Mouse (Mus musculus) thymus, adult 18-20 months (tissue): ENCODE data around the gene Cd5.

Experiments
- DNase-seq, 2 experiments: peaks; one replicate each; pipeline ENCODE4 v3.0.0; 2022; ENCODE audit warnings: mixed read lengths in 2 of 2

Gene Cd5

DNA sequence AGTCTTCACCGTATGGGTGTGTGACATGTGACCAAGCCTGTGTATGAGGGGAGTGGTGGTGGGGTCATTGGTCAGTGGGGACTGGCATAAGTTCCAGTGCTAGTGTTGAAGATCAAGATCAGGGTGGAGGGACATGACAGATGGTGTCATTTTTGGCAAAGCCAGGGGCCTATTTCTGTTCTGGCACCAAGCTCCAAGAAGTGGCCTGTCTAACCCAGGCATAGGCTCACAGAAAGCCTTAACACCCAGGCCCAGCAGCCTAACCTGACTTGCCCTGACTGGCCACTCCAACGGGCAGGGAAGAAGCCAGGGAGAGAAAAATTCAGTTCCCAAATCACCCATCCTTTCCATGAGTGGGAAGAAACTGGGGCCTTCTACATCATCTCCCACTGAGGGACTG is 18.7 kb upstream of the Cd5 start:
- DNase-seq = no peak

DNA sequence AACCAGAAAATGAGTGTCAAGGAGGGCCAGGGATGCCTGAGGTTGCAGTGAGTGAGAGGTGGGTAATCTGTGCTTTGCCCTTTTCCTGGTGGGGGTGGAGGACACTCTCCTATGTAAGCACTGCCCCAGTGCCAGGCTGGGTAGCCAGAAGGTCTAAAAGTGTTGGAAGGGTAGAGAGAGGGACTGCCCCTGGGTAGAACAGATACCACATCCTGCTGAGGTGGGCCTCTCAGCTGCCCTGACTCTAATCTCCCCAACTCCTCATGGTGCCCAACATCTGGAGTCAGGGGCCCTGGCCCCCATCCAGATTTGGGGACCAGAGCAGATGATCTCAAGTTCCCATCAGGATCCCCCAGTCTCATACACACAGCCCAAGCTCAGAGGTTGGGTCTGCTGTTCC is 18.3 kb upstream of the Cd5 start:
- no peak for DNase-seq

- DNase-seq = no peak
Observed at GRCm38 (mm10) chr19:10752646-10753045, 13.8 kb upstream of the Cd5 start.

DNA sequence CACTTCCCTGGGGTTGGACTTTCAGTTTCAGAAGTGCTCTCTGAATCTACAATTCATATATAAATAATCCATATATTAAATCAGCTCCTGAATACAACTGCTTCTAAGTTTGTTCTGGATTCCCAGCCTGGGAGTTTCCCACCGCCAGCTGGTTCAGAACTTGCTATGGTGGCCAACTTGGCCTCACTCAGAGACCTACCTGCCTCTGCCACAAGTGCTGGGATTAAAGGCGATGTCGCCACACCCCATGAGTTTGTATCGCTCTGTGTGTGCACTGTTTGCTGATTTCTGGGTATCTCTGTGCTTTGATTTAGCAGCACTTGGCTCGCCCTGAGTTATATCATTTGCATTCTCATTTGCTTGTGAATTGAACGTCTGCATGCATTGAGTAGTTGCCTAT is 13.3 kb upstream of the Cd5 start:
- no peak for DNase-seq

GRCm38 (mm10) chr19:10751607-10752006 is 12.8 kb upstream of the Cd5 start:
- DNase-seq = peak in 1 of 2 experiments; percentile 62

- DNase-seq = no peak
Observed at GRCm38 (mm10) chr19:10750161-10750560, 11.4 kb upstream of the Cd5 start.

DNA sequence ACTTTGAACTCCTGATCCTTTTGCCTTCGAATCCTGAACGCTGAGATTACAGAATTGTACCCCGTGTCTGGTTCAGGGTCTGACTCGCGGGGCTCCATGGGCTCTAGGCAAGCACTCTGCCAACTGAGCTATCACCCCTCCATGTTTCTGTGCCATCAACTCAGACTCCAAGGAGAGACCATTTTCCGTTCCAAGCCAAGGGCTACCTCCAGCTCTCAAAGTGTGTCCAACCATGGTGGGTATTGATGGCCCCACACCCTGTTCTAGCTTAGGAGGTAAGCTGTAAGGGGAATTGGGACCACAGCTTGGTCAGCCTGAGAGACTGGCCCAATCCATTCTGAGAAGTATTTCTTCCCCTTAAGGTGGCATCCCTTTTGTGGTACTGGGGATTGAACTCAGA is 10.5 kb upstream of the Cd5 start:
- DNase-seq = no peak

DNA sequence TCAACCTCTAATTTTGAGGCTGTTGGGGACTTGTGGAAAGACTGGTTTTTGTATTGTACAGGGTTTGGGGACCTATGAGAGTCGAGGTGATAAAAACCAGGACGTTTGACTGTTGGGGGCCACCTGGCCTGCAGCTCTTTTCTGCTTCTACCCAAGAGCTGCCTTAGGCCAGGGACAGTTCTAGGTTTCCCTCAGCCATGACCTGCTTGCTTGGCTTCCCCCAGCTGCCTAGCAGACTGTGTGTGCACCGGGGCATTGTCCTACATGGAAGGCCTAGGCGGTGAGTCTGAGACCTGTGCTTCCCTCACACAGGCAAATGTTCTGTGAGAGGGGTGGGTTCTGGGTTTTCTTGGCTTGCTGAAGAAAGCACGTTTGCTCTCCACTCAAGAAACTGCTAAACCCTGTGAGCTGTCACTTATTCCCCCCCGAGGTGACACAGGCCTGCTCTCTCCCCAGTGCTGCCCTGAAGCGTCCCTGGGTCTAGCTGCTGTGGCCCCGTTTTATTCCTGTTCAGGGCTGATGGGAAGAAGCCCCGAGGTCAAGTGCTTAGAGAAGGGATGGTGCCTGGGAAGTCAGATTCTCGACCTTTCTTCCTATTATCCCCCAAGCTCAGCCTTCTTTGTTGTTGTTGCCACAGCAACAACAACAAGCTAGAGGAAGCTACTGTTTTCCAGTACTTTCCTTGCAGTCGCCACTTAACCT is 9.8 kb upstream of the Cd5 start:
- DNase-seq = no peak

DNA sequence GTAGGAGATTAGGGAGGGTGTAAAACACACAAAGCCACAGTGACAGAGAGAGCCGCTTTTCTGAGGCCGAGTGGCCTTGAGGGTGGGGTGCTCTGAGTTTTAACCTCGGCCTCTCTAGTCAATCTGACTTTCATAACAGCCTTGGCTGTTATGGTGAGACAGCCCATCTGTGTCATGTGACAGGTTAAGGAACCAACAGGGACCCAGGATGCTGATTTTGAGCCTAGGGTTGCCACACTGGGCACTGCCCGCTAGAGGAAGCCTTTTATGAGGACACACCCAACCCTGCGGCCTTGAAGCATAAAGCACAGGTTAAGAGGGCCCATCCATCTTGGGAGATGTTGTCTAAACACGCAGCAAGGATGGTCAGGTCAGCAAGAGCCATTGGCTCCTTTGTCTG is 8.9 kb upstream of the Cd5 start:
- DNase-seq = no peak

DNA sequence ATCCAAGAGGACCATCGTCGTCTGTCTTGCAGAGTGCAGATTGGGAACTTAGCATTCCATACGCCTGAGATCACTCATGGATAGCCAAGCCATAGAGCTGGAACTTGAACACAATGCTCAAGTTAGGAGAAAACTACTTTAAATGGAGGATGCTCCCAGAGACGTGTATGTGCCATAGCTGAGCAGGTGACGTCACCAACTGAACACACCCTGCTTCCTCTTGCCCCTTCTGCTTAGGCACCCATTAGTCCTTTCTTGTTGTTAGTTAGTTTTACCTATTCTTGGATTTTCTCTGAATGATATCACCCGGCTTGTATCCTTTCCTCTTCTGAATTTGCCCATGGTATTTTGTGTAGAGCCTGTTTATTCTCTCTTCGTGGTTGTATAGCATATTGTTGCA is 8.4 kb upstream of the Cd5 start:
- no peak for DNase-seq

GRCm38 (mm10) chr19:10742565-10742964 is 3.8 kb upstream of the Cd5 start:
- no peak for DNase-seq

DNA sequence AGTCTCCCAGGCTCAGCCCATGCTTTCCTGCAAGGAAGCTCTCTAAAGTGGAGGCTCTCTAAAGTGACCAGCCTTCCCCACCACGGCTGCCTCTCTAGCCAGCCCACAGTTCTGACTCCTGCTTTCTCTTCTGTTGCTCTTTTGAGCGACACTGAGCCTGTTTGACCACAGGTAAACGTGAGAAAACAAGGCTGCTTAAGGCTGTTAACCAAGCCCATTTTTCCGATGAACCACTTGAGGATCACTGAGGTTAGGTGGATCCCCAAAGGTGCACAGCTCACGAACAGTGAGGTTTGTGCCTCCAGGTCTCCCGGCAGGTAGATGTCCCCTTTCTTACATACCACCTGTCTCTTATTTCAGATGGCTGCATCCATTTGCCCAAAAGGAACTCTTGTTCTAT is 3.3 kb upstream of the Cd5 start:
- DNase-seq = no peak

DNA sequence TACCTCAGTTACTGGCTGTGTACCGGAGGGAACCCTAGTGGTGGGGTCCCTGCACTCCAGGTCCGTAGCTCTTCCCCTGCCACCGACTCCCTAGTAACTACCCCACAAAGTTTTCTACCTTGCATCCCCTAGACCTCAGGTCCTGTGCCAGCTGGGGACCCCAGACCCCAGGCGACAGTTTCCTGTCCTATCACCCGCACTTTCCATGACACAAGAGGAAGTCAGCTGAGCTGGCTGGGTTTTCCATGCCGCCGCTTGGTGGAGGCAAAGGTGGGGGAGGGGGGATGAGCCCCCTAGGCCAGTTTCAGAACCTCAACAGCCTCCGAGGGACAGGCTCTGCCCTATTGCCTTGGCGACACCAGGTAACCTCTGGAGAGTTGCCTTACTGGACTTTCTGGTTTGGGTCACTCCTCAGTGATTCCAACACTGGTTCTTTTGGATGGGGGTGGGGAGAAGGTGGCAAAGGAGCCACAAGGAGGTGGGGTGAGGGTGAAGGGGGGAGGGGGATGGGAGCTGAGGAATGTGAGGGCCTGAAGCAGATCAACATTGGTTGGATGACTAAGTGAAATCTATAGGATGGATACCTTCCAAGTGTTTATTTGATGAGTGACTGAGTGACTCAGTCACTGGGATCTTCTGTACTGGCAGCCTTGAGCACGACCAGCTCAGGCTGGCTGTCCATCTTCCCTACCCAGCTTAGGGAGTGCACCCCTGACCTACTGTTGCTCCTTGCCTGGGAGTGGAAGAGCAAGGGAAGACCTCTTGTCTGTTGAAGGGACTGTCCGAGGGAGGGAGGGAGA is 2.0 kb upstream of the Cd5 start:
- DNase-seq = peak; percentile 71 to 83

DNA sequence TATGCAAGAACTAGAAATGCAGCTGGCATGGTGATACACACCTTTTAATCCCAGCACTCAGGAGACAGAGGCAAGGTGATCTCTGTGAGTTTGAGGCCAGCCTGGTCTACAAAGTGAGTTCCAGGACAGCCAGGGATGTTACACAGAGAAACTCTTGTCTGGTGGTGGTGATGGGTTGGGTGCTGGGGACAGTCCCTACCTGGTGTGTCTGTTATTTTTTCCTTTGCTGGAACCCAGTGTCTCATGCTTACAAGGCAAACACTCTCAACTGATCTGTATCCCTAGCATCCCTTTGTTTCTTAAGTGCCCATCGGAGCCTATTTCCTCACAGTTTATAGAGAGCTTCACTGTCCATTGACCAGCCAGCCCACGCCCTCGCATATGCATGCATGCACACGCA is 1.1 kb upstream of the Cd5 start:
- DNase-seq = peak in 1 of 2 experiments; percentile 6

DNA sequence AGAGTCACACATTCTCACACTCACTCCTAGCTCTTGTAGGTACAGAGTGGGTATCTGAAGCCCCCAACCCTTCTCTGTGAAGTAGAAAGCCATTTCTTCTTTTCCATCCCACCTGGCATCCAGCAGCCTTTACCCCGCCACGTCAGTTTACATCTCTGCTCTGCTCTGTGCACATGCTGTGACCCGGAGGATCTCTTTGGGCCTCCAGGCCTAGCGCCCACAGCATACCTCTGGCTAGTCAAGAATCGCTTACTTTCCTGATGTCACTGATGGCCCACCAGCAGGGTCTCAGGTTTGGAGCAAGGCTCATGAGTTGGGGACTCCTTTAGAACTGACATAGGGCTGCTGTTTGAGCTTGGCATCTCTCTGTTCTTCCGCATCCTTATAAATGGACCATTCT is 764 bp downstream of the Cd5 start:
- DNase-seq = no peak

GRCm38 (mm10) chr19:10735861-10736260 is 2.9 kb downstream of the Cd5 start:
- no peak for DNase-seq

- DNase-seq = no peak
Observed at GRCm38 (mm10) chr19:10735061-10735460, 3.7 kb downstream of the Cd5 start.

DNA sequence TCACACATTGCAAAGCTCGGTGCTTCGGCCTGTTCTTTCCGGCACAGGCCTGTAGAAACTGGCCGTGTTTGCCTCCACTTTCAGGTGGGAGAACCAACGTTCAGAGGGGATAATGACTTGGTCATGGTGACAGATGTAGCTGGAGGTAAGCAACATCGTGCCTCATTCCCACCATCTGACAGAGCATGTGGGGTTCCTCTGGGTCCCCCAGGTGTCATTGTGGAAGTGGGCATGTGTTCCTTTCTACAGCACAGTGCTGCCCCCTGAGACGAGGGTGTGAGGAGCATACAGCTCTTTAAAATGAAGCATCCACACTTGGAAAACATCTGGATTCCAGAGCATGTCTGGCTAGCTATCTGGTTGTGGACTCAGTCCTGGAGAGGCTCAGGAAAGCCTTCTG is 4.2 kb downstream of the Cd5 start:
- no peak for DNase-seq

- no peak for DNase-seq
Observed at GRCm38 (mm10) chr19:10733501-10734127, 5.2 kb downstream of the Cd5 start.

DNA sequence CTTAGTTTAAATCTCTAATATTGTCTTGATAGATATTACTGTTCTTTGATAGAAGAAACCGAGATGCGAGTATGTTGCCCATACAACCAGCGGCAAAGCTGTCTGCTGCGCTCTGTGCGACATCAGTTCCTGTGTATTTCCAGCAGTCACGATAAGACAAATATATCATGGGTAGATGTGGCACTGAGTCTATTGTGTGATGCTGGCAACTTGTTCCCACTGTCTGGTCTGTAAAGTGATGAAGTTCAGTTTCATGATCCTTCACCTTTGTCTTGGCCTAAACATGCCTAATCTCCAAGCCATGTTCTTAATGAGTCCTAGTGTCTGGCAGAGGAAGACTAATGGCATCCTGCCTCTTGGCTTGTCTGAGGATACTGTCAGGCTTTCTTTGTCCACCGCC is 6.1 kb downstream of the Cd5 start:
- DNase-seq = no peak

- no peak for DNase-seq
Observed at GRCm38 (mm10) chr19:10731975-10732374, 6.8 kb downstream of the Cd5 start.

- no peak for DNase-seq
Observed at GRCm38 (mm10) chr19:10730469-10730868, 8.3 kb downstream of the Cd5 start.

GRCm38 (mm10) chr19:10729889-10730288 is 8.9 kb downstream of the Cd5 start:
- no peak for DNase-seq
